Mouse (Mus musculus): Measurements from ENCODE around the gene Ptprd.

DNA sequence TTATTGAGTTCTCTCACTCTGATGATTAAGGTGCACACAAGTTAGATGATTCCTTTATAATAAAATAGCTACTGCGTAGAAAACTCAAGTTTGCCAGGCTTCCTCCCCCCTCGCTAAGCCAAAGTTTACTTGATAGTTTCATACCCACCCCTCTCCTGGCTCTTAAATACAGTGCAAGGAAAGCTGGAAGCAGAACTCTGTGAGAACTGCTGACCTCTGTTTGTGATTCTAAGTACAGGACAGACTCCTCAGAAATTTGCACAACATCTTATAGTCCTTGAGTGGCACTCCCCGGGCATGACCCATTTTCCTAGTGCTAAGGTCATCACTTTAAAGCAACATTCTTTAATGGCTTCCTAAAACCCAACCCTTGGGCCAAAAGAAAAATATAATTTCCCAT is 2196.7 kb downstream of the Ptprd start:
- TF ChIP-seq CTCF (IDR thresholded peaks at IDR 0.05; ENCODE audit: insufficient read depth, low read depth, low read length), result no peak
- no peak for TF ChIP-seq POLR2A (IDR thresholded peaks at IDR 0.05; ENCODE audit: insufficient read depth, low read depth, low read length)

Data from olfactory bulb, adult 2 months (tissue).